Mouse (Mus musculus) c-Kit-positive CD71-positive TER-119-negative erythroid progenitor cells, embryonic 14.5 days (primary cell): ENCODE results near the gene Tulp1.
"Not testable (repeated sequence)": the region's sequence is repeated elsewhere in the genome, so short reads cannot be mapped to it uniquely, and the experiment has no call there.

Experiments
- DNase-seq: peaks from one replicate; pipeline ENCODE4 v3.0.0-alpha.2; 2013; ENCODE audit warnings: low read depth

Gene Tulp1

DNA sequence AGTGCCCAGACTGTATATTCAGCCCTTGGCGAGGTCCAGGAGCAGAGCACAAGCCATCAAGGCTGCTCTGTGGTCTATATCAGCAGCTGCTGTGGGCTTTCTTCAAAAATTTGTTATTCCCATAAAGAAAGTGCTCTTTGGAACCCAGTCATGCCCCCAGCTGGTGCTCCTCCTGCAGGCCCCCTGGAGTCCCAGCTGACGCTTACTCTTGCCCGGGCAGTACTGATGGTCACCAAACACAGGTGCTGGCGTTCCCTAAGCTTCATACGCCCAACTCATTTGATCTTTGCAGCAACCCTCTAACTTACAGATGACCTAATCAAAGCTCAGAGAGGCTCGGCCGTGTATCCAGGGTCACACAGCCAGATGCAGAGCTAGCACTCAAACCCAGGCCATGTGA is 27.5 kb downstream of the Tulp1 start:
- no peak for DNase-seq

DNA sequence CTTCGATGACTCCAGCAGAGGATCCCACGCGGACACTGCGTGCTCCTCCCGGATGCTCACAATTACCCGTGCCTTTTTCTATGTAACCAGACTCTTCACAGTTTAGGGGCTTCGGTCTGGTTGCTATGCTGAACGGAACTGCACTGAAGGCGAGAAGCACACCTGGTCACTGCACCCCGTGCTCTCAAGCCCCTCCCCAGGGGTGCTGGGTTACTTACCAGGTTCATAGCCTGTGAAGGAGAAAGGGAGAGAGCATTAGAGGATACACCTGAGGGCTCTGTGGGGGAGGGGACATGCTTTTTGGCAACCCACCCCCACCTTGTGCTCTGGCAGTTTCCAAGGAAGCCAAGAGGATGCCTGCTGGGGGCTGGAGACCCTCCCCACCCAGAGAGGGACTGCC is 29.8 kb downstream of the Tulp1 start:
- no peak for DNase-seq

DNA sequence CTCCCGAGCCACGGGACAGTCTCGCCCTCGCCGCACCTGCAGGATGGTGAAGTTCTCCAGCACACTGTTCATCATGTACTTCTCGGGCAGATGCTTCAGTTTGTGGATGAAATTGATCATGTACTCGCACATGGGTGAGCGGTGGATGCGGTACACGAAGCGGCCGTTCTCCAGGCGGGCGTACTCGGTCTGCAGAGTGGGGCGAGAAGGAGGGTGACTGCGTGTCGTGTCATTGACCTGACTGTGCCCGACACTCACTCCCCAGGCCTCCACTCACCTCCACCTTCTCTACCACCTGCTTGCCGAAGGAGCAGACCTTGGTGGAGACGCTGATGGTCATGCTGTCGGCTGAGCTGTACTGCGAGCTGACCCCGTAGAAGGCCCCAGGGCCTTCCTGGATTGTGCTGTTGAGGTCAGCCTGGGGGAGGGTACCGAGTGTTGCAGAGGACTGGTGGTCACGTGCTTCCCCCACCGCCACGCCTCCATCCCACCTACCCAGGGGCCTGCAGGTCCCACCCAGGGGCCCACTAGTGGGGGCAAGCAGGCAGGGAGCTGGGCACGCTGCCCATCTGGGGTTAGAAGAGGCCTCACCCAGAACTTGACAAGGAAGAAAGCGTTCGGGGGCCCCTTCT is 32.0 kb downstream of the Tulp1 start:
- no peak for DNase-seq

DNA sequence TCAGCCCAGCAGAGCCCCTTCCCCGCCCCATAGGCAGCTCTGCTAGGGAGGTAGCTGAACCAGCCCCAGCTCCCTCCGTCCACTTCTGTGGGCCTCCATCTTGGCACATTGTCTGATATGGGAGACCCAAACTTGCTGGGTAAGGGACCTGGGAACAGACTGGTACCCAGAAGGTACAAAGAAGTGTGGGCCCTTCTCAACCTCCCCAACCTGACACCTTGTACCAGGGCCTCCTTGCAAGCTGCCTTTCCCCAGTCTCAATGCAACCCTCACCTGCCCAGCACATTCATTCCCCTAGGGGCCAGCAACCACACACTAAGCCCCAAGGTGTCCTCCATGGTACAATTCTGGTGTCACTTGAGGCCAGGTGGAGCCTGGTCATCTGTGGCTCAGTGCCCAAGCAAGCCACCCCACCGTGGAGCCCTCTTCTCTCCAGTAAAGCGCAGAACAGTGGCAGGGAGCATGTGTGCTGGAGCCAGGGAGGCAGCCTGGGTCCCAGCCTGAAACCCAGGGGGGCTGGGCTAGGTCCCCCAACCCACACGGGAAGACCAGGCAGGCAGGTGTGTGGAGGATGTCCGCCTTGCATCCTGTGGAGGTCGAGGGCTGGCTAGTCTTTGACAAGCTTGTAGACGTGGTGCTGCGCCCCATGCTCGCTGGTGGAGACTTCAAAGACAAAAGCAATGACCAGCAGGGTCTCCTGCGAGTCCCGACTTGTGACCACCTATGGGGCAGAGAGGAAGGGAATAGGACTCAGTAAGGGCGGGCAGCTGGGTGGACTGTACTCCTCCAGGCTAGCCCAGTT is 32.7 kb downstream of the Tulp1 start:
- no peak for DNase-seq

DNA sequence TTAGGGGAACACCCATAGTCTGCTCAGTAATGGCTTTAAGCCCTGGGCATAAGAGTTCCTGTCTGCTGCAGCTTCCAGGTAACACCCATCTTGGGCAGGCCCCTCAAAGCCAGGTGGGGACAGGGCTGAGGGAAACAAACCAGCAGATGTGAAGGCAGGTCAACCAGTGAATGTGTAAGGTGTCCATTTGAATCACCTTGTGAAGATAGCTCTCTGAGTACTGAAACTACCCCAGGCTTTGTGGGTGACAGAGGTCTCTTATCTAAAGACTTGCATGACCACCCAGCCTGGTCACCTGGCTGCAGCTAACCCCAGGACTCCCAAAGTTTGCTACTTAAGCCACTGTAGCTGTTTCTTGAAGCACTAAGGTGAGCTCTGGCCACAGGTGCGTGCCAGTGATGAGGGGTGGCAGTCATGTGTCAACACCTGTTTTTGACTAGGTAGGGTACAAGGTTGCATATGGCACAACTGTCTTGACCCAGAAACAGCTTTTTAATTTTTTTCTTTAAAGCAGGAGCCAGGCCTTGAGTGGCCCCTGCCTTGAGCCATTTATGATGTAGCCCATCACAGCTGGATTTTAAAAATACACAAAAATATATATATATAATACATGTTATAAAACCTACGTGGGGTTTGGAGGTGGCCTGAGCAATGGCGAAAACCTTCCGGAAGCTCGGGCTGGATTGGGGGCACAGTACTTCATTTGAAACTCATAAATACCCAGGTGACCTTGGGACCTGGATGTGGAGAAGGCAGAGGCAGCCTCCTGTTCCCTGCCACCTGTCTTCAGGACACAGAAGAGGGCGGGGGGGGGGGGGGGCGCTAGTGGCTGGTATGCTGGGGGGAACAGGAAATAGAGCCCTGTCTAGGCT is 33.5 kb downstream of the Tulp1 start:
- no peak for DNase-seq

DNA sequence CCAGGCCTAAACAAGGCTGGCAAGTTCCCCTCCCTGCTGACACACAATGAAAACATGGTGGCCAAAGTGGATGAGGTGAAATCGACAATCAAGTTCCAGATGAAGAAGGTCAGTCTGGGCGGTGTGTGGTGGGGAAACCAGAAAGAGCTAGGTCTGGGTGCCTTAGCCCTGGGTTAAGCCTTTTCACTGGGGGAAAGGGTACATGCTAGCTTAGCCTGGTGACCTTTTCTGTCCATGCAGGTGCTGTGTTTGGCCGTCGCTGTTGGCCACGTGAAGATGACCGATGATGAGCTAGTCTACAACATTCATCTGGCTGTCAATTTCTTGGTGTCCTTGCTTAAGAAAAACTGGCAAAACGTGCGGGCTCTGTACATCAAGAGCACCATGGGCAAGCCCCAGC is 34.4 kb downstream of the Tulp1 start:
- DNase-seq: not testable (repeated sequence)

DNA sequence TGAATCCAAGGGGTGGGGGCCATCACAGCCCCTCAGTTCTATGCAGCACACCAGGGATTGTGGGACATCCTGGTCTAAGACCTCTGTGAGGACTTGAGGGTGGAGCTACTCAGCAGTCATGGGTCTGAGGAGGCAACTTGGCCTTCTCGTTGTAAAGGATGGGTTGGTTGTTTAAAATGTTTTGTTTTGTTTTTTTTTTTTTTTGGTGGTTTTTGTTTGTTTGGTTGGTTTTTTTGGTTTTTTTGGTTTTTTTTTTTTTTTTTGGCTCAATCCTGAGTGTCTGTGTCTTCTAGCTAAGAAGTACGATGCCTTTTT is 34.8 kb downstream of the Tulp1 start:
- no peak for DNase-seq

DNA sequence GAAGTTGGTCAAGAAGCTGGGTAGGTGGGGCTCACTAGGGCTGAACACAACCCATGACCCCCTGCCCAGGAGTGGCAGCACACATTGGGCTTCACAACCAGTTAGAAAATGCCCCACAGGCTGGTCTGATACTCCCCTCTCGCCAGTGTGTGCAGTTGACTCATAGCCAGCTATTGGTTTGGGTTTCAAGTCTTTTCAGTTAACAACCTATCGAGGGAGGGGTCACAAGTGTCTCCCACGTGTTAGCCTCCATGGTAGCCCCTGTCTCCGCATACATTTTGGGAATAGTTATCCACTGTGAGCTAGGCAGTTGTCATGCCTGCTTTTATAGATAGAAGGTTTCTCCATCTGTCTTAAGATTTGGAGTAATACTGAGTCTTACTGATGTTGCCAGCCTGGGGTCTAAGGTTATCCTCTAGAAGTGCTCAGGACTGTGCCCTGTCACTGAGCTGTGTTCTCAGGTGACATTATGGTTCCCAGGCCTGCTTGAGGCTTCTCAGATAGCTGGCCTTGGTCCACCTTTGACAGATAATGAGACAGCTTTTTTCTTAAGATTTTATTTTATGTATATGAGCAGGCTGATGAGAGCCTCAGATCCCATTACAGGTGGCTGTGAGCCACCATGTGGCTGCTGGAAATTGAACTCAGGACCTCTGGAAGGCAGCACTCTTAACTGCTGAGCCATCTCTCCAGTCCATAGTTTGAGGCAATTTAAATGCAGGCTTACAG is 35.4 kb downstream of the Tulp1 start:
- DNase-seq: no peak

DNA sequence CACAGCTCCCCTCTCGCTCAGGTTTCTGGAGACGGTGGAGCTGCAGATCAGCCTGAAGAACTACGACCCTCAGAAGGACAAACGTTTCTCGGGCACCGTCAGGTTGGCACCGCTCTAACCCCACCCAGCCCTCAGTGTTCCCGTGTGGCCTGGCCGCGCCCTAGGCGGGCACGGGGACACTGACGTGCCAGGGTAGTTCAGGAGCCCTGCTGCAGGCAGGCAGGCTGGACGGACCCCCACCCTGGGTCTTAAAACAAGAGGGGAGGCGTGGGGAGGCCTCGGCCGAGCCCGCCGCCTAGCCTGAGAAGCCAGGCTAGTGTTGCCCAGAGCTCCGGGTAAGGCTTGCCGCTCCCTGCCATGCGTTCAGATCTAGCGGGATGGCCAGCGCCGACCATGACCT is 36.1 kb downstream of the Tulp1 start:
- DNase-seq: no peak

DNA sequence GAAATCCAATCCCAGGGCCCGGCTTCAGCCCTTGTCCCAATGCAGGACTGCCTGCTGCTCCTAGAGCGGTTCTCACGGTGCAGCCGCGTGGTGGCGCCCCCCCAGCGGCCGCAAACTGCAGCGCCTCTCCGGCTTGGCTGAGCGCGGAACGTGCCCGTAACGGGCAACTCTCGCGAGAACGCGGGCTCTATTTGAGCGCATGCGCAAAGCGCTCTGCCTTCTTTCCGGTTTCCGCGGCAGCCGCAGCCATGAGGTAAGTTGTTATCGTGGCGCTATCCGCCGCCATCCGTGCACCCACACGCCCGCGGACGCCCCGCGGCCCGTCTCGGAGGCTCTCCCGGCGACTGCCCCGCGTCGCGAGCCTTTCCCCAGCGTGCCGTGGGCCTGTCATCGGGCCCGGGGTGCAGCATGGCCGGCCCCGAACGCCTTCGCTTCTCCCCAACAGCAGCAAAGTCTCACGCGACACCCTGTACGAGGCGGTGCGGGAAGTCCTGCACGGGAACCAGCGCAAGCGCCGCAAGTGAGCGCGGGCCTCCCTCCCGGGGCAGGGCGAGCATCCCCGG is 36.6 kb downstream of the Tulp1 start, which contains the start of gene Rpl10a:
Gene Rpl10a, plus strand, starts transcription at position 106 of the 563 bp plus-strand sequence.
- DNase-seq: peak; percentile 86

DNA sequence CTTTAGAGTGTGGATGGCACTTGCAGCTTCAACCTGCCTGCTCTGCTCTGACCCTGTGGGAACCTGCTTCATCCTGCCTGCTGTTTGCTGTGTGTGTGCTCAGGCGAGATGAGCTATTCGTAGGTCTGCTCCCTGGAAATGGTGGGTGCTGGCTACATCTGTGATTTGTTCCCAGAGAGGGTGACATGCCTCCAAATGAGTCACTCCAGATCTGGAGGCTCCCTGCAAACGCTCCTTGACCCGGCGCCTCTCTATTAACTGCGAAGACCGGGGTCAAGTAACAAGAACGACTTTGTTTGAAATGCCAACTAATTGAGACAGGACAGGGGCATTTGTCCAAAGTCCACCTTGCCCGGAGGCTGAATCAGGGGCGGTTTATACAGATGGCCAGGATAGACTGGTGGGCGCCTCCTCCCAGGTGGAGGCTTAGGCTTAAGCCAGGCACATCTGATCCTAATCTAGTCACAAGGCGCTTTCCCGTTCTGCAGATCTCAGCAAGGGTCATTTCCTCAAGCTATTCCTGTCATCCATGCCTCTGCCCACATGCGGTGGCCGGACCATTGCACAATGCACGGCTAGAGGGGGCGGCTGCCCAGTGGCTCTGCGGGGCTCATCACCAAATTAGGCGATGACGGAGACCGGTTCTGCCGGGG is 37.2 kb downstream of the Tulp1 start:
- DNase-seq: no peak

DNA sequence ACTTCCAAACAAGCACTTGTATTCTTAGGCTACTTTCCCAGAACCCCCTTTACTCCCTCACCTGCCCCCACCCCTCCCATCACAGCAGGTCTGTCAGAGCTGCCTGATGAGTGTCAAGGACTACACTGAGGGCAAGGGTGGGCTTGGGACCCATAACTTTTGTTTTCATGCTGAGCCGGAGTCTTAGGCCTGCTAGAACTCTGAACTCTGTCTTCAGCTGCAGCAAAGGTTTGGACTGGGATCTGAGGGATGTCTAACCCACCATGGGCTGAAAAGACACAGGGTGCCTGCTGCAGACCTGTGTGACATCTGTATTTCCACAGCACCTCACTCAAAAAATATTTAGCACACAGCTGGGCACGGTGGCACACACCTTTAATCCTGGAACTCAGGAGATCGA is 38.1 kb downstream of the Tulp1 start:
- DNase-seq: no peak

DNA sequence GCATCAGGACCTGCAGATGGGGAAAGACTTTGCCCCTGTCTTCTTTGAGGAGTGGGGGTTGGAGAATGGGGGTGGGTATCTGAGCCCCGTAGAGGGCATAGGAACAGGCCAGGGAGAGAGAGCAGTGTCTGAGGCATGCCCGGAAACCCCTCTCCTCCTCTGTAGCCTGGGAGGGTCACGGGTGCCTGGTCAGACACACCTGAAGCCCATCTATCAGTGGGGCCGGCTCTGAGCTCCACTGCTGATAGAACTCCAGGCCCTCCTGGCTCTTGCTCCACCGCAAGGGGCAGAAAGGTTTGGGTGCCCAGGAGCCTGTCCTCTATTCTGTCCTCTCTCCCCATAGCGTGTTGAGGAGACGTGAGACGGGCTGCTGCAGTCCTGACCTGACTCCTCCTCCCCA is 39.3 kb downstream of the Tulp1 start:
- no peak for DNase-seq

DNA sequence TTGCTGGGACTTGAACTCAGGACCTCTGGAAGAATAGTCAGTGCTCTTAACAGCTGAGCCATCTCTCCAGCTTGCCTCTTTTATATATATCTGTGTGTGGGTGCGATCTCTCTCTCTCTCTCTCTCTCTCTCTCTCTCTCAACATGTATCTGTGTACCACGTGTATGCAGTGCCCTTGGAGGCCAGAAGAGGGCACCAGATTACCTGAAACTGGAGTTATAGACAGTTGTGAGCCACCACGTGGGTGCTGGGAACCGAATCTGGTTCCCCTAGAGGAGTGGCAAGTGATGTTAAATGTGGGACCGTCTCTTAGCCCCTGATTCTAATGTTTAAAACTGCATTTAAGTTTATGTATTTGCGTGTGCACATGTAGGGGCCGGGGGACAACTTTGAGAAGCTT is 40.6 kb downstream of the Tulp1 start:
- not testable (repeated sequence) for DNase-seq

DNA sequence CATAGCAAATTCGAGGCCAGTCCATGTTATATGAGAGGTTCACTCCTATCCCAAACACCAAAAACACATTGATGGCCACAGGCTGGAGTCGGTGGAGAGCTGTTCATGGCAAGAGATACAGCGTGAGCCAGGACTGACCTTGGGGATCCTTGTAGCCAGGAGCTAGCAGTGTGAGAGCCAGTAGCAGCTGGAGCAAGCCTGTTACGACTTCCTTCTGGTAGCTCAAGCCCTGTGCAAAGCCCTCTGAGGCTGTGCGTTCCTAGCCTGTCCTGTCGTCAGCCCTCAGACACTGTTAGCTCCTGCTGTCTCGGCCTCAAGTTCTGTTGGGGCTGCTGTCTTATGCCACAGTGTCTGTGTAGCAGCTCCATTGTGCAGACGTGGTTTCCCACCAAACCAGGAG is 41.2 kb downstream of the Tulp1 start:
- DNase-seq: no peak

DNA sequence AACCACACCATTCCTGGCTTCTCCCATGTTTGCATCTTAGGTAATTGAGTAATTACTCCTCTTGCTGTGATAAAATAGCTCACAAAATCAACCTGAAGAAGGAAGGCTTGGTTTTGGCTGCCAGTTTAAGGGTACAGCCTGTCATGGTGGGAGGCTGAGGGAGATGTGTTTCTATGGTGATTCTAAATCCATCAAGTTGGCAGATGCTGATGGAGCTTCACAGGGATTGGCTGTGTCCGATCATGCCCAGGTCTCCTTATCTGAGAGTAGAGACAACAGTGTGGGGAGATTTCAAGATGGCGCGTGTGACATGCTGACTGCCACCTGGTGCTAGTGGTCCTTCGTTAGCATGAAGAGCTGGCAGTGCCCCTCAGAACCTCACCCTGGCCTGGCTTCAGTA is 43.3 kb downstream of the Tulp1 start:
- DNase-seq: no peak

DNA sequence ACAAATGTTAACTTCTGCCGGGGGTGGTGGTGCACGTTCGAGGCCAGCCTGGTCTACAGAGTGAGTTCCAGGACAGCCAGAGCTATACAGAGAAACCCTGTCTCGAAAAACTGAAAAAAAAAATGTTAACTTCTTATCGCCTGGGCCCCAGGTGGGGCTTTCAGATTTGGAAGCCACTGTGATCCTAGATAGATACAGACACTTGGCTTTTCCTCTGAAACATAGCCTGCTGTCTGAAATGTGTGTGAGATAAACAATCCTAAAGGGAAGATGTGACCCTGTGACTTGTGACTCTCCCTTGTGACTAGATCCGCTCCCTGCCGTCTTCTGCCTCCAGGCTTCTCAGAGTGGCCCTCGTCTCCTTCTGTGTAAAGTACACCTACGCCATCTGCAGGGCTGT is 47.3 kb downstream of the Tulp1 start:
- peak; percentile 74 for DNase-seq

DNA sequence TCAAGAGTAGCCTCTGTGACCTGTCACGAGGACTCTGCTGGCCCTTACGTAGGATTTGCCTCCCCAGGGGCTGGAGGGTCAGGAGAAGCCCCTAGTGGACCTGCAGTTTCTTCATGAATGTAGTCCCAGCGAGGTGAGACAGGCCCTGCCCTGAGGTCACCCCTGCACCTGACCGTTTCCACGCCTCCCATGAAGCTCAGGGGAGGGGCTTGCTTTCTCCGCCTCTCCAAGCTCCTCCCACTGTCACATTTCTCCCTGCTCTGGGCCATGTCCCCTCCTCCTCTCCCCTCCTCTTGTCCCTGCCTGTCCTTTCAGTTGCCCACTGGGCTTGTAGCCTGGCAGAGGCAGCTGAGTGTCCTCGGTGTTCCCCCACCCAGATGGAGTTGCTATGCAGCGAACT is 47.9 kb downstream of the Tulp1 start:
- DNase-seq: no peak

DNA sequence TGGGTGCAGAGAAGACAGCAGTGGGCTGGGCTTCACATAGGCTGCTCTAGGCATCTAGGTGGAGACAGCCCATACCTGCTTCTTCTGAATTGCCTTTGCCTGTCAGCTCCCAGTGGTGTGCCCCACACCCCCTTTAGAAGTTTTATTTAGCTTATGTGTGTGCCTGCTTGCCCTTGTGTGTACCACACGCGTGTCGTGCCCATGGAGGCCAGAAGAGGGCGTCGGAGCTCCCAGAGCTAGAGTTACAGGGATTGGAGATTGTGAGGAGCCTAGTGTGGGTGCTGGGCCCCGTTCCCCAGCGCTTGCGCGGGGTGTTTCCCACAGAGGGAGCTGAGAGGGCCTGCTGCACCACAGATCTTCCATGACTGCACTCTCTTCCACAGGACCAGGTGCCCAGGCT is 48.5 kb downstream of the Tulp1 start:
- DNase-seq: no peak

DNA sequence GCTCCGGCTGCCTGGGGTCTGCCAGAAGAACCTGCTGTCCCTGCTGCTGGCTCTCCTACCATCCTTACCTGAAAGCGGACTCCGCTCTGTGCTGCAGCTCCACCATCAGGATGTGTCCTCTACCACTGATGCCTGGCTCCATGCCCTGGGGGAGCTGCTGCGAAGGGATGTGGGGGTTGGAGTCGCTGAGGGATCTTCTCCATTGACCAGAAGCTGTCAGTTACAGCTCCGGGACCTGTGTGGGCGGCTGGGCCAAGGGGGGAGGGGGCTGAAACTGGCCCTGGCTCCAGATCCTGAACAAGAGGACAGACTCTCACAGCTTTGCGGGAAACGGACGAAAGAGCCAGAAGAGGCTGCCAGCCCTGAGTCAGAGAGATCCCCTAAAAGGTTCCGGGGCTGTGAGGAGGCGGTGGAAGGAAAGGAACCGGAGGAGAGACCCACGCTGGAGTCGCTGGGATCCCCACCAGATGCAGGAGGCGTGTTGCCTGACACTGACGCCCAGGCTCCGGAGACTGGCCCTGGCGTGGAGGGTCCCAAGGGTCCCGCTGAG is 49.3 kb downstream of the Tulp1 start:
- DNase-seq: no peak

DNA sequence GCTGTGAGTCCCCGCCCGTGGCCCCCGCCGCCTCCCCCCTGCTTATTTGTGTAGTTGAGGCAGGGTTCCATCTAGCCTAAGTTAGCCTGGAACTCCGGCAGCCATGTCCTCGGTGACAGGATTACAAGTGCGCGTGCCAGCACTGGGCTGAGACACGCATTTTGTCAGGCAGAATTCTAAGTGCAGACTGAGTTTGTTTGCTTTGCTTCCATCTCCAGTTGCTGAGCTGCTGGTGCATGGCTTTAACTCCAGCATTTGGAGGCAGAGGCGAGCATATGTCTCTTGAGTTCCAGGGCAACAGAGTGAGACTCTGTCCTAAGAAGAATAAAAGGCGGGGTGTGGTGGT is 51.2 kb downstream of the Tulp1 start:
- no peak for DNase-seq
